Mouse (Mus musculus) heart, postnatal 0 days (tissue): ENCODE data around the gene Slc24a3.

ENCODE experiments used
- CTCF ChIP-seq: IDR thresholded peaks from 2 replicates; pipeline ENCODE4 v1.5.1; 2016; ENCODE audit warnings: antibody characterized with exemption, control low read depth, low read depth
- EP300 ChIP-seq: IDR thresholded peaks from 2 replicates; pipeline ENCODE4 v1.6.1; 2016; ENCODE audit warnings: antibody characterized with exemption, low read depth

GRCm38 (mm10) chr2:145307231-145307883 lies 139.8 kb downstream of the Slc24a3 start:
- TF ChIP-seq CTCF (no peak), EP300 (no peak)
